Mouse (Mus musculus) hindbrain, embryonic 15.5 days (tissue): ENCODE data around the gene Arl3. TPM values are rescaled to one million over a fixed set of nuclear protein-coding genes. Genes with fewer than 3 reads are reported as not detected.

ENCODE experiments used
- ATAC-seq: fragments of 200-750 bp; cut with Nextera tagmentation; 2 replicates; pipeline ENCODE4 v1.8.0; 2017; ENCODE audit warnings: low read depth, moderate number of reproducible peaks, moderate TSS enrichment; ENCODE audit not compliant: low FRiP score
- H3K27ac ChIP-seq: fragments of 300-500 bp; sonication (generic); replicated peaks from 2 replicates; pipeline ENCODE4 v1.5.1; 2015; ENCODE audit warnings: mild to moderate bottlenecking, inconsistent platforms
- H3K27me3 ChIP-seq: fragments of 300-500 bp; sonication (generic); 2 replicates; pipeline ENCODE4 v1.6.1; 2015; ENCODE audit warnings: control low read depth, inconsistent platforms
- H3K36me3 ChIP-seq: fragments of 300-500 bp; sonication (generic); 2 replicates; pipeline ENCODE4 v1.6.1; 2015; ENCODE audit warnings: control low read depth, inconsistent platforms
- H3K4me1 ChIP-seq: fragments of 300-500 bp; sonication (generic); replicated peaks from 2 replicates; pipeline ENCODE4 v1.6.1; 2015; ENCODE audit warnings: control low read depth, inconsistent platforms
- H3K4me2 ChIP-seq: fragments of 300-500 bp; sonication (generic); 2 replicates; pipeline ENCODE4 v1.6.1; 2015; ENCODE audit warnings: moderate library complexity, mild to moderate bottlenecking, inconsistent platforms
- H3K4me3 ChIP-seq: fragments of 300-500 bp; sonication (generic); 2 replicates; pipeline ENCODE4 v1.5.1; 2015; ENCODE audit warnings: mild to moderate bottlenecking, inconsistent platforms
- H3K9ac ChIP-seq: fragments of 300-500 bp; sonication (generic); 2 replicates; pipeline ENCODE4 v1.6.1; 2015; ENCODE audit warnings: inconsistent platforms
- H3K9me3 ChIP-seq: fragments of 300-500 bp; sonication (generic); 2 replicates; pipeline ENCODE4 v1.6.1; 2016; ENCODE audit warnings: control low read depth, inconsistent platforms
- WGBS: fragments of 180-500 bp; shearing (Covaris S2); methylation state at CpG from one replicate; pipeline ENCODE4 v1.1.7; 2015; 5-methylcytosine and 5-hydroxymethylcytosine counted together
- polyA plus RNA-seq: library from polyadenylated mRNA; unstranded; fragments of >200 nt; fragmentation: Nextera tagmentation; extraction: Ambion mirVana; gene quantifications from 2 replicates; pipeline ENCODE4 v1.2.1, GENCODE M21; 2015

The Arl3 gene
- 208 and 221 TPM in 2 replicates for polyA plus RNA-seq

- Histone ChIP-seq H3K27ac (peak within 1 kb of the TSS; percentile 83), H3K4me2 (peak within 1 kb of the TSS; percentile 81), H3K27me3 (no peaks in the 10 kb centered on the region), H3K4me1 (peaks cover 25% of the 10 kb centered on the region), H3K9me3 (no peaks in the 10 kb centered on the region), H3K36me3 (no peaks in the 10 kb centered on the region), H3K4me3 (peak within 1 kb of the TSS; percentile 66), H3K9ac (peak within 1 kb of the TSS; percentile 77)
- ATAC-seq = peak; percentile 98
- WGBS = 1% methylated on average over 58 of the region's 67 CpGs
These were observed at the start of gene Arl3, which contains the start of gene Sfxn2 for GRCm38 (mm10) chr19:46572951-46573937. Gene Arl3 (minus strand): TSS chr19:46573198. Gene Sfxn2 (plus strand): TSS chr19:46573365.

- no peak for ATAC-seq
- H3K9ac ChIP-seq = no peak overlapping the region
- peaks cover 69% of the 10 kb centered on the region for H3K4me1 ChIP-seq
- 33% methylated on average over 12 of the region's 12 CpGs for WGBS
- no peaks in the 10 kb centered on the region for H3K9me3 ChIP-seq
- peak overlapping the region; percentile 43 for H3K4me2 ChIP-seq
- 0 out of 2 replicates have a peak overlapping the region, but pooled peaks have one; percentile 1 for H3K27ac ChIP-seq
- H3K4me3 ChIP-seq = no peak overlapping the region
- no peaks in the 10 kb centered on the region for H3K27me3 ChIP-seq
- H3K36me3 ChIP-seq = no peaks in the 10 kb centered on the region
These were observed 49.7 kb upstream of the Arl3 start for GRCm38 (mm10) chr19:46622659-46623193.

- no peak overlapping the region for H3K4me2 ChIP-seq
- no peak overlapping the region for H3K4me3 ChIP-seq
- no peaks in the 10 kb centered on the region for H3K9me3 ChIP-seq
- H3K9ac ChIP-seq = no peak overlapping the region
- no peaks in the 10 kb centered on the region for H3K27me3 ChIP-seq
- 34% methylated on average over 19 of the region's 19 CpGs for WGBS
- H3K36me3 ChIP-seq = no peaks in the 10 kb centered on the region
- ATAC-seq = peak; percentile 15; the same call in 1 of the 2 replicates
- 0 out of 2 replicates have a peak overlapping the region, but pooled peaks have one; percentile 1 for H3K27ac ChIP-seq
- H3K4me1 ChIP-seq = peaks cover 69% of the 10 kb centered on the region
These were observed 48.5 kb upstream of the Arl3 start for GRCm38 (mm10) chr19:46621236-46622183.

- Histone ChIP-seq H3K4me3 (no peak overlapping the region), H3K4me2 (no peak overlapping the region), H3K4me1 (peaks cover 69% of the 10 kb centered on the region), H3K27me3 (no peaks in the 10 kb centered on the region), H3K27ac (no peak overlapping the region), H3K9ac (no peak overlapping the region), H3K9me3 (no peaks in the 10 kb centered on the region), H3K36me3 (no peaks in the 10 kb centered on the region)
- ATAC-seq = no peak
- WGBS = 73% methylated on average over 14 of the region's 14 CpGs
These were observed 47.2 kb upstream of the Arl3 start for GRCm38 (mm10) chr19:46620016-46620808.

GRCm38 (mm10) chr19:46619518-46619917 lies 46.5 kb upstream of the Arl3 start:
- Histone ChIP-seq H3K36me3 (no peaks in the 10 kb centered on the region), H3K27ac (no peak overlapping the region), H3K4me2 (no peak overlapping the region)

GRCm38 (mm10) chr19:46619001-46619400 lies 46.0 kb upstream of the Arl3 start:
- peaks cover 61% of the 10 kb centered on the region for H3K4me1 ChIP-seq
- H3K27ac ChIP-seq = no peak overlapping the region

More at GRCm38 (mm10) chr19:46619518-46619917, 46.5 kb upstream of the Arl3 start:
- 84% methylated on average over 6 of the region's 6 CpGs for WGBS
- Histone ChIP-seq H3K9ac (no peak overlapping the region), H3K4me3 (no peak overlapping the region), H3K4me1 (peaks cover 66% of the 10 kb centered on the region), H3K27me3 (no peaks in the 10 kb centered on the region), H3K9me3 (no peaks in the 10 kb centered on the region)
- no peak for ATAC-seq

GRCm38 (mm10) chr19:46618322-46618721 lies 45.3 kb upstream of the Arl3 start:
- no peak overlapping the region for H3K9ac ChIP-seq
- H3K4me3 ChIP-seq = no peak overlapping the region
- 54% methylated on average over 9 of the region's 9 CpGs for WGBS
- H3K9me3 ChIP-seq = no peaks in the 10 kb centered on the region
- peaks cover 54% of the 10 kb centered on the region for H3K4me1 ChIP-seq
- H3K27me3 ChIP-seq = no peaks in the 10 kb centered on the region
- H3K36me3 ChIP-seq = no peaks in the 10 kb centered on the region
- H3K27ac ChIP-seq = no peak overlapping the region
- no peak overlapping the region for H3K4me2 ChIP-seq
- ATAC-seq = no peak

More at GRCm38 (mm10) chr19:46619001-46619400, 46.0 kb upstream of the Arl3 start:
- no peak overlapping the region for H3K4me3 ChIP-seq
- H3K9me3 ChIP-seq = no peaks in the 10 kb centered on the region
- H3K27me3 ChIP-seq = no peaks in the 10 kb centered on the region
- no peak overlapping the region for H3K4me2 ChIP-seq
- 62% methylated on average over 19 of the region's 19 CpGs for WGBS
- ATAC-seq = no peak
- no peak overlapping the region for H3K9ac ChIP-seq
- no peaks in the 10 kb centered on the region for H3K36me3 ChIP-seq

- H3K36me3 ChIP-seq = no peaks in the 10 kb centered on the region
- 94% methylated on average over 8 of the region's 8 CpGs for WGBS
- H3K9ac ChIP-seq = no peak overlapping the region
- H3K4me2 ChIP-seq = no peak overlapping the region
- no peak for ATAC-seq
- H3K27me3 ChIP-seq = no peaks in the 10 kb centered on the region
- no peak overlapping the region for H3K4me3 ChIP-seq
- H3K27ac ChIP-seq = no peak overlapping the region
- no peaks in the 10 kb centered on the region for H3K9me3 ChIP-seq
- H3K4me1 ChIP-seq = peaks cover 44% of the 10 kb centered on the region
These were observed 44.4 kb upstream of the Arl3 start for GRCm38 (mm10) chr19:46617361-46617760.

GRCm38 (mm10) chr19:46616378-46616777 lies 43.4 kb upstream of the Arl3 start:
- H3K27me3 ChIP-seq = no peaks in the 10 kb centered on the region
- H3K4me1 ChIP-seq = peaks cover 34% of the 10 kb centered on the region
- WGBS = 87% methylated on average over 11 of the region's 11 CpGs
- ATAC-seq = no peak
- H3K9ac ChIP-seq = no peak overlapping the region
- no peaks in the 10 kb centered on the region for H3K9me3 ChIP-seq
- no peak overlapping the region for H3K27ac ChIP-seq
- H3K4me3 ChIP-seq = no peak overlapping the region
- no peak overlapping the region for H3K4me2 ChIP-seq
- no peaks in the 10 kb centered on the region for H3K36me3 ChIP-seq

- no peaks in the 10 kb centered on the region for H3K4me1 ChIP-seq
- no peak overlapping the region for H3K27ac ChIP-seq
- H3K9me3 ChIP-seq = no peaks in the 10 kb centered on the region
- no peak overlapping the region for H3K9ac ChIP-seq
- WGBS = 95% methylated on average over 7 of the region's 7 CpGs
- H3K27me3 ChIP-seq = no peaks in the 10 kb centered on the region
- H3K4me3 ChIP-seq = no peak overlapping the region
- peaks cover 17% of the 10 kb centered on the region for H3K36me3 ChIP-seq
- H3K4me2 ChIP-seq = no peak overlapping the region
- ATAC-seq = no peak
These were observed 35.2 kb upstream of the Arl3 start for GRCm38 (mm10) chr19:46608158-46608557.

- ATAC-seq = no peak
- H3K4me3 ChIP-seq = no peak overlapping the region
- 76% methylated on average over 7 of the region's 7 CpGs for WGBS
These were observed 34.4 kb upstream of the Arl3 start for GRCm38 (mm10) chr19:46607424-46607823.

More at GRCm38 (mm10) chr19:46607424-46607823, 34.4 kb upstream of the Arl3 start:
- peaks cover 17% of the 10 kb centered on the region for H3K36me3 ChIP-seq
- H3K4me2 ChIP-seq = no peak overlapping the region
- no peaks in the 10 kb centered on the region for H3K4me1 ChIP-seq
- no peaks in the 10 kb centered on the region for H3K9me3 ChIP-seq
- H3K9ac ChIP-seq = no peak overlapping the region
- H3K27me3 ChIP-seq = no peaks in the 10 kb centered on the region
- no peak overlapping the region for H3K27ac ChIP-seq
